Mouse (Mus musculus): ENCODE results near the gene Pitpnm2.

- no peak for TF ChIP-seq POLR2A (IDR thresholded peaks at IDR 0.05; ENCODE audit: borderline replicate concordance, low read depth, low read length)
- no peak for TF ChIP-seq CTCF (IDR thresholded peaks at IDR 0.05; ENCODE audit: low read depth, low read length)
Observed at GRCm38 (mm10) chr5:124232360-124233143, 17.0 kb downstream of the Pitpnm2 start.
